Mouse (Mus musculus): ENCODE results near the gene St3gal2.

DNA sequence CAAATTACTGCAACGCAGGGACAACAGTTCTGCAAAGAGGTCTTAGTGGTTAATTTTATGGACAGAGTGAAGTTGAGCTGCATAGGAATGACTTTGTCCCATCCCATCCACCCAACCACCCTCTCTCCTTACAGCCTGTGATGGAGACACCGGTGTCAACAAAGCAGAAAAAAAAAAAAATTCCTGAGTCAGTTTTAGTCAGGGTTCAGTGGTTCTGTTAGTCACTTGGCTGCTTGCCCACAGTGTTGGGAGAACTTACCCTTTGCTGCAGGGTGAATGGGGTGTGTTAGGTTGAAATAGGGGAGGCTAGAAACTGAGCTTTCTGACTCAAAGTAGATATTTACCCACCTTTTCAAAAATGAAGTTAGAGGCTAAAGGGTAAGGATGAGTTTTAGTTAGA, 2.3 kb upstream of the St3gal2 start:
- TF ChIP-seq ZKSCAN1 (IDR thresholded peaks at IDR 0.05; ENCODE audit: borderline replicate concordance, low read depth, low read length) (no peak), POLR2A (IDR thresholded peaks at IDR 0.05; ENCODE audit: low read depth, low read length) (no peak), GABPA (IDR thresholded peaks at IDR 0.05; ENCODE audit: insufficient replicate concordance, low read depth, low read length) (no peak), MAFK (IDR thresholded peaks at IDR 0.05; ENCODE audit: insufficient replicate concordance, low read length) (0 out of 2 replicates have a peak, but pooled peaks have one; percentile 33), JUN (IDR thresholded peaks at IDR 0.05; ENCODE audit: insufficient read depth, low read depth, low read length) (no peak), CTCF (conservative IDR thresholded peaks at IDR 0.05 in 1 of 2, IDR thresholded peaks at IDR 0.05 in 1 of 2; ENCODE audit: low read depth in 2 of 2, low read length in 2 of 2) (no peak), EP300 (IDR thresholded peaks at IDR 0.05; ENCODE audit: low read length) (no peak), RAD21 (IDR thresholded peaks at IDR 0.05; ENCODE audit: low read depth, low read length) (no peak), SMC3 (IDR thresholded peaks at IDR 0.05; ENCODE audit: low read depth, low read length) (no peak), BHLHE40 (IDR thresholded peaks at IDR 0.05; ENCODE audit: low read depth, low read length) (no peak), POLR2AphosphoS2 (IDR thresholded peaks at IDR 0.05; ENCODE audit: low read depth, low read length) (no peak)
